In the genomic region with DNA sequence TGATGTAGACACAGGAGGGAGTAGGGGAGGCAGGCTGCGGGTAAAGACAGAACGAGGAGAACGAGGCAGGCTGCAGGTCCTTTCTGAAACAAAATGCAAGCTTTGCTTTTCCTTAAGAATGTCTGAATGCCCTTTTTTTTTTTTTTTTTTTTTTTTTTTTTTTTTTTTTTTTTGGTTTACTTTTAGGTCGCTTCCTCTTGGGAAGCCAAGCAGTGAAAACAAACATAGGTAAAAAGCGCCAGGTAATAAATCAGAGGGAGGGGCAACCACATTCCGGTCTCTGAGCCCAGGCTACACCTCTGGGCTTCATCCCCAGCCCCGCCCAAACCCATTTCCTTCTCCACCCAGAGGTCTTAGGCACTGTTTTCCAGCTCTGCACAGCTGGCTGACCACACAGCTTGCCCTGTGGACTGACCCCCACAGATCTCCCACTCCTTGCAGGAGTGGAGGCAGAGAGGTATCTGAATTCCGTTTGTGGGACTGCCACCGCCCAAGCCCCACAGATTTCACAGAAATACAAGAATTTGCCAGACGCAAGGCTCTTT, we compare ENCODE assay signal across 10 mouse cellular contexts. TPM values are rescaled to one million over a fixed set of nuclear protein-coding genes. Genes with fewer than 3 reads are reported as not detected.
A peak's percentile ranks its signal among the peaks of the same experiment; 100 is the strongest.
DNase-seq lines count a peak whose midpoint lies in the region; ATAC-seq and TF ChIP-seq lines count a peak whose summit lies in the region.
"Had no signal": no experiment of that assay in that cellular context is flagged by ENCODE, and none has a peak within 500 bp of the region (broad histone marks: within the 10 kb centered on the region; RNA-seq: fewer than 3 reads in every experiment).

No protein-coding gene starts in this region.

- H3K4me2 ChIP-seq in lung, postnatal 0 days (replicated peaks; ENCODE audit: low read depth, low read length), result peak overlapping the region; percentile 64
- H3K4me2 ChIP-seq in heart, embryonic 12.5 days, result peak overlapping the region; percentile 74
- H3K4me2 ChIP-seq in stomach, embryonic 16.5 days (ENCODE audit: low read depth, low read length), result peak overlapping the region; percentile 69

- ATAC-seq in lung, postnatal 0 days, result no peak
- ATAC-seq in heart, embryonic 12.5 days (ENCODE audit: insufficient number of reproducible peaks, low FRiP score), result peak; percentile 53; the same call in 1 of the 2 replicates
- ATAC-seq in stomach, embryonic 16.5 days (ENCODE audit: insufficient read depth, low FRiP score), result peak; percentile 46; the same call in 1 of the 2 replicates
- ATAC-seq in activated CD4-positive, CD25-positive, alpha-beta regulatory T cell, adult 4 months, result no peak

- no peak for TF ChIP-seq EP300 in lung, postnatal 0 days (IDR thresholded peaks at IDR 0.05)

- H3K9ac ChIP-seq in lung, postnatal 0 days (replicated peaks; ENCODE audit: low read depth), result no peak overlapping the region
- peak overlapping the region; percentile 61 for H3K9ac ChIP-seq in heart, embryonic 12.5 days
- peak overlapping the region; percentile 68 for H3K9ac ChIP-seq in stomach, embryonic 16.5 days (ENCODE audit: low read length)

- no peaks in the 10 kb centered on the region for H3K36me3 ChIP-seq in lung, postnatal 0 days (ENCODE audit: insufficient read depth, low read length)
- no peaks in the 10 kb centered on the region for H3K36me3 ChIP-seq in heart, embryonic 12.5 days
- H3K36me3 ChIP-seq in stomach, embryonic 16.5 days (ENCODE audit: control insufficient read depth, insufficient read depth, low read length), result no peaks in the 10 kb centered on the region

- TF ChIP-seq POLR2A in lung, adult 2 months (IDR thresholded peaks at IDR 0.05; ENCODE audit: borderline replicate concordance, extremely low read depth, low read depth, low read length), result no peak

- 29% methylated on average over 10 of the region's 10 CpGs for WGBS in lung, postnatal 0 days
- 30% methylated on average over 10 of the region's 10 CpGs for WGBS in lung, adult 2 months
- WGBS in heart, embryonic 12.5 days, result 30% methylated on average over 10 of the region's 10 CpGs
- WGBS in stomach, embryonic 16.5 days, result 36% methylated on average over 10 of the region's 10 CpGs

- H3K4me3 ChIP-seq in lung, postnatal 0 days (ENCODE audit: low read depth, low read length), result peak overlapping the region; percentile 42
- H3K4me3 ChIP-seq in lung, adult 2 months (replicated peaks; ENCODE audit: extremely low read depth, low read depth, low read length), result no peak overlapping the region
- H3K4me3 ChIP-seq in heart, embryonic 12.5 days, result peak overlapping the region; percentile 55
- H3K4me3 ChIP-seq in stomach, embryonic 16.5 days (replicated peaks; ENCODE audit: low read length), result peak overlapping the region; percentile 50

- no peaks in the 10 kb centered on the region for H3K4me1 ChIP-seq in lung, postnatal 0 days (ENCODE audit: insufficient read depth, low read depth, low read length)
- peaks cover 4% of the 10 kb centered on the region; the same call in 1 of the 2 replicates for H3K4me1 ChIP-seq in lung, adult 2 months (ENCODE audit: control insufficient read depth, insufficient read depth, low read length)
- H3K4me1 ChIP-seq in heart, embryonic 12.5 days (replicated peaks), result peaks cover 9% of the 10 kb centered on the region
- H3K4me1 ChIP-seq in stomach, embryonic 16.5 days (ENCODE audit: control insufficient read depth, insufficient read depth, low read length), result peaks cover 12% of the 10 kb centered on the region

- TF ChIP-seq CTCF in lung, postnatal 0 days (IDR thresholded peaks at IDR 0.05), result no peak
- TF ChIP-seq CTCF in lung, adult 2 months (IDR thresholded peaks at IDR 0.05; ENCODE audit: insufficient read depth, low read length), result no peak

- no peaks in the 10 kb centered on the region for H3K27me3 ChIP-seq in lung, postnatal 0 days (replicated peaks; ENCODE audit: insufficient read depth, low read length)
- H3K27me3 ChIP-seq in heart, embryonic 12.5 days (replicated peaks), result peaks cover 19% of the 10 kb centered on the region
- no peaks in the 10 kb centered on the region; the same call in 1 of the 2 replicates for H3K27me3 ChIP-seq in stomach, embryonic 16.5 days (ENCODE audit: control insufficient read depth, insufficient read depth, low read length)

- peak; percentile 39 for DNase-seq in lung, postnatal 0 days (ENCODE audit: low spot score)
- DNase-seq in lung, adult 2 months, result no peak
- peak; percentile 56 to 75 for DNase-seq in kidney, postnatal 4 days
- no peak for DNase-seq in spleen, postnatal 36 days (ENCODE audit: low spot score in 2 of 2)
- no peak for DNase-seq in layer of hippocampus, adult 11-12 months (ENCODE audit: low spot score)
- DNase-seq: embryo, embryonic 11 days had no signal

- H3K9me3 ChIP-seq in lung, postnatal 0 days (ENCODE audit: low read length), result no peaks in the 10 kb centered on the region
- no peaks in the 10 kb centered on the region for H3K9me3 ChIP-seq in heart, embryonic 12.5 days (replicated peaks)
- no peaks in the 10 kb centered on the region for H3K9me3 ChIP-seq in stomach, embryonic 16.5 days (replicated peaks; ENCODE audit: control insufficient read depth, low read length)

- peak overlapping the region; percentile 73; the same call in 1 of the 2 replicates for H3K27ac ChIP-seq in lung, postnatal 0 days (ENCODE audit: low read length)
- no peak overlapping the region for H3K27ac ChIP-seq in heart, embryonic 12.5 days (ENCODE audit: poor library complexity, severe bottlenecking)
- H3K27ac ChIP-seq in stomach, embryonic 16.5 days (ENCODE audit: low read length), result peak overlapping the region; percentile 91

RNA-seq across cellular contexts. Expression of gene Gm6525, which starts 15.8 kb away (rescaled TPM):
- polyA plus RNA-seq in lung, postnatal 0 days (2015; fragmentation: Nextera tagmentation; extraction: Ambion mirVana), result 0.57 and 0.75 TPM in 2 replicates
- not detected in 2 replicates for polyA plus RNA-seq in lung, adult 2 months (2012; rRNA removed)
- polyA plus RNA-seq in heart, embryonic 12.5 days (2016; fragmentation: Nextera tagmentation; extraction: Ambion mirVana), result 0.18 TPM in 1 of 2 replicates, not detected in the other
- polyA plus RNA-seq in stomach, embryonic 16.5 days (2015; fragmentation: Nextera tagmentation; extraction: Ambion mirVana), result 0.60 and 0.70 TPM in 2 replicates
- polyA plus RNA-seq in activated CD4-positive, CD25-positive, alpha-beta regulatory T cell, adult 4 months (2017; shearing (Covaris generic)), result not detected
- polyA plus RNA-seq: gonadal fat pad, adult 2 months had no signal

RNA-seq across cellular contexts. Expression of gene Mnd1, which starts 34.1 kb away (rescaled TPM):
- polyA plus RNA-seq in lung, postnatal 0 days (2015; fragmentation: Nextera tagmentation; extraction: Ambion mirVana), result 5.3 and 6.5 TPM in 2 replicates
- polyA plus RNA-seq in lung, adult 2 months (2012; rRNA removed), result 0.14 TPM in 2 replicates
- 11.4 and 11.9 TPM in 2 replicates for polyA plus RNA-seq in heart, embryonic 12.5 days (2016; fragmentation: Nextera tagmentation; extraction: Ambion mirVana)
- 9.7 and 12.6 TPM in 2 replicates for polyA plus RNA-seq in stomach, embryonic 16.5 days (2015; fragmentation: Nextera tagmentation; extraction: Ambion mirVana)
- 1 to 10 TPM; 1.7 to 3.8 TPM for polyA plus RNA-seq in activated CD4-positive, CD25-positive, alpha-beta regulatory T cell, adult 4 months (2017; shearing (Covaris generic))

Comparison
In these comparisons a context has a peak if more than half of its experiments do, and no peak if none do; other contexts are left out.
1. DNase-seq: peak in lung, postnatal 0 days (single experiment) and kidney, postnatal 4 days (2 of 2); none in lung, adult 2 months (single experiment), spleen, postnatal 36 days (0 of 2) and layer of hippocampus, adult 11-12 months (single experiment).
2. ATAC-seq: peak in heart, embryonic 12.5 days (single experiment) and stomach, embryonic 16.5 days (single experiment); none in lung, postnatal 0 days (single experiment) and activated CD4-positive, CD25-positive, alpha-beta regulatory T cell, adult 4 months (single experiment).
3. Peak in every context shown above with its lines, with median percentiles within 50 percentile points of each other: H3K4me2 ChIP-seq.